Mouse (Mus musculus): ENCODE results near the gene Sun1. TPM values are rescaled to one million over a fixed set of nuclear protein-coding genes. Genes with fewer than 3 reads are reported as not detected.

Gene Sun1
- total and polyA plus RNA-seq, 2 experiments from 2014 or later, result 35.3 to 75.0 TPM

- Histone ChIP-seq H3K4me3 (ENCODE audit: low read depth, low read length) (no peak overlapping the region), H3K27ac (ENCODE audit: low read depth, low read length) (no peak overlapping the region), H3K27me3 (ENCODE audit: insufficient read depth, low read length) (no peaks in the 10 kb centered on the region), H3K9me3 (ENCODE audit: low read length) (no peaks in the 10 kb centered on the region), H3K4me1 (ENCODE audit: insufficient read depth, low read length) (no peaks in the 10 kb centered on the region), H3K9ac (replicated peaks; ENCODE audit: low read length, poor library complexity, severe bottlenecking) (no peak overlapping the region), H3K36me3 (ENCODE audit: insufficient read depth, low read length) (peaks cover 34% of the 10 kb centered on the region), H3K4me2 (ENCODE audit: low read depth, low read length, poor library complexity, severe bottlenecking) (no peak overlapping the region)
- TF ChIP-seq CTCF (IDR thresholded peaks at IDR 0.05), result no peak
- WGBS, result 82% methylated on average over 8 of the region's 8 CpGs
- DNase-seq (ENCODE audit: low spot score), result no peak
- ATAC-seq (ENCODE audit: low FRiP score), result no peak
These were observed 76.8 kb downstream of the Sun1 start for GRCm38 (mm10) chr5:139277287-139277686.

GRCm38 (mm10) chr5:139281373-139282112 is 81.1 kb downstream of the Sun1 start:
- no peak overlapping the region for H3K27ac ChIP-seq (ENCODE audit: low read depth, low read length)
- no peaks in the 10 kb centered on the region for H3K4me1 ChIP-seq (ENCODE audit: insufficient read depth, low read length)
- no peaks in the 10 kb centered on the region for H3K27me3 ChIP-seq (ENCODE audit: insufficient read depth, low read length)
- 61% methylated on average over 9 of the region's 11 CpGs for WGBS
- peaks cover 26% of the 10 kb centered on the region for H3K36me3 ChIP-seq (ENCODE audit: insufficient read depth, low read length)
- TF ChIP-seq CTCF (IDR thresholded peaks at IDR 0.05), result no peak
- H3K4me2 ChIP-seq (ENCODE audit: low read depth, low read length, poor library complexity, severe bottlenecking), result no peak overlapping the region
- H3K9ac ChIP-seq (replicated peaks; ENCODE audit: low read length, poor library complexity, severe bottlenecking), result no peak overlapping the region
- no peak; the same call in 1 of the 2 replicates for ATAC-seq (ENCODE audit: low FRiP score)
- DNase-seq (ENCODE audit: low spot score), result peak; percentile 26
- no peaks in the 10 kb centered on the region for H3K9me3 ChIP-seq (ENCODE audit: low read length)
- H3K4me3 ChIP-seq (ENCODE audit: low read depth, low read length), result no peak overlapping the region

DNA sequence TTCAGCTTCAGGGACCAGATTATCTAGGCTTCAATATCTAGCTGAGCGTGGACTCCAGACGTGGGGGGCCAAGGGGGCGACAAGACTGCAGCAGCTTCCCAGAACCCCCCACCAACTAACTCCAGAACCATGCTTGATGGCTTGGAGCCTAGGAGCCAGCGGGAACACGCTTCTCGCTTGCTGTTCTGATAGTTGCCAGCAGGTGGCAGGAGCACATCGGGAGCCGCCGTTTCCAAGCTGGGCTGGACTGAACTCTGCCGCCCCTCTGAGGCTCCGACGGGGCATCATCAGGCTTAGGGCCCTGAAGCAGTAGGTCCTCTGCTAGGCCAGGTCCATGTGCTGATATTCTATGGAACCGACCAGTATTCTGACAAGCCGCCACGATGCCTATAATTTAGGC is 81.8 kb downstream of the Sun1 start:
- Histone ChIP-seq H3K4me3 (ENCODE audit: low read depth, low read length) (no peak overlapping the region), H3K4me1 (ENCODE audit: insufficient read depth, low read length) (no peaks in the 10 kb centered on the region), H3K4me2 (ENCODE audit: low read depth, low read length, poor library complexity, severe bottlenecking) (no peak overlapping the region), H3K36me3 (ENCODE audit: insufficient read depth, low read length) (peaks cover 26% of the 10 kb centered on the region), H3K9me3 (ENCODE audit: low read length) (no peaks in the 10 kb centered on the region), H3K27ac (ENCODE audit: low read depth, low read length) (no peak overlapping the region), H3K9ac (replicated peaks; ENCODE audit: low read length, poor library complexity, severe bottlenecking) (no peak overlapping the region), H3K27me3 (ENCODE audit: insufficient read depth, low read length) (no peaks in the 10 kb centered on the region)
- 5% methylated on average over 15 of the region's 15 CpGs for WGBS
- DNase-seq (ENCODE audit: low spot score) (peak; percentile 83), ATAC-seq (ENCODE audit: low FRiP score) (peak; percentile 38; the same call in 1 of the 2 replicates)
- peak; percentile 99 for TF ChIP-seq CTCF (IDR thresholded peaks at IDR 0.05)

GRCm38 (mm10) chr5:139283460-139284180 is 83.2 kb downstream of the Sun1 start:
- Histone ChIP-seq H3K36me3 (ENCODE audit: insufficient read depth, low read length) (peaks cover 26% of the 10 kb centered on the region), H3K4me1 (ENCODE audit: insufficient read depth, low read length) (no peaks in the 10 kb centered on the region), H3K9me3 (ENCODE audit: low read length) (no peaks in the 10 kb centered on the region), H3K4me2 (ENCODE audit: low read depth, low read length, poor library complexity, severe bottlenecking) (no peak overlapping the region), H3K4me3 (ENCODE audit: low read depth, low read length) (no peak overlapping the region), H3K9ac (replicated peaks; ENCODE audit: low read length, poor library complexity, severe bottlenecking) (no peak overlapping the region), H3K27ac (ENCODE audit: low read depth, low read length) (no peak overlapping the region), H3K27me3 (ENCODE audit: insufficient read depth, low read length) (no peaks in the 10 kb centered on the region)
- ATAC-seq (ENCODE audit: low FRiP score), result no peak
- TF ChIP-seq CTCF (IDR thresholded peaks at IDR 0.05), result no peak
- 93% methylated on average over 14 of the region's 14 CpGs for WGBS
- DNase-seq (ENCODE audit: low spot score), result no peak

DNA sequence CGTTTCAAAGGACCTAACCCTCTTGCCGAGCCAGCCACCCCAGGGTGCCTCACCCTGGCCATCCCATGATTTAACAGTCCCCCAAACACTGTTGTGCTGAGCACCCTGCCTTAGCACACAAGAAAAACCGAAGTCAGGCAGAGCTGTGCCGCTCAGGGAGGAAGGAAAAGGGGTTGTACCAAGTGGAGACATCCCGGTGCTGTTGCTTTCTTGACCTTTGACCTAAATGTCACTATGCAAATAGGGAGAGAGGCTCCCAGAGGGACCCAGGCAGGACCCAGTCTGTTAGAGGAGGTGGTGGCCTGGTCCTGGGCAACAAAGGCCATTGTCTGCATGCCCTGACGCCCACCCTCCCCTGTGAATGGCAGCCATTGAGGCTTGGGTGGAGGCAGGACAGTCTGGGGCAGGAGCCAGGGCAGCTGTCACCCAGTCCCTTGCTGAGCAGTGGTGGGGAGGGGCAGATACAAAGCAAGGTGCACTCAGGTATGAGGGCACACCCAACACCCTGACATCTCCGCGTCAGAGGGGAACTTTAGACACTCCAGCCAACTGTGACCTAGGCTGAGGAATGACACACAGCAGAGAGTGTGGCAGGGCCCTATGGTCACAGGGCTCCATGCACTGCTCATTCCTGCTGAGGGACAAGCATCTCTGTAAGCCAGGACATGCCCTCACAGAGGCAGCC is 85.1 kb downstream of the Sun1 start:
- Histone ChIP-seq H3K27ac (ENCODE audit: low read depth, low read length) (no peak overlapping the region), H3K4me1 (ENCODE audit: insufficient read depth, low read length) (no peaks in the 10 kb centered on the region), H3K9ac (replicated peaks; ENCODE audit: low read length, poor library complexity, severe bottlenecking) (no peak overlapping the region), H3K27me3 (ENCODE audit: insufficient read depth, low read length) (no peaks in the 10 kb centered on the region), H3K4me3 (ENCODE audit: low read depth, low read length) (no peak overlapping the region), H3K4me2 (ENCODE audit: low read depth, low read length, poor library complexity, severe bottlenecking) (no peak overlapping the region), H3K36me3 (ENCODE audit: insufficient read depth, low read length) (peaks cover 14% of the 10 kb centered on the region; the same call in 1 of the 2 replicates), H3K9me3 (ENCODE audit: low read length) (no peaks in the 10 kb centered on the region)
- no peak for ATAC-seq (ENCODE audit: low FRiP score)
- 62% methylated on average over 8 of the region's 8 CpGs for WGBS
- no peak for TF ChIP-seq CTCF (IDR thresholded peaks at IDR 0.05)
- DNase-seq (ENCODE audit: low spot score), result no peak

Data from midbrain, postnatal 0 days (tissue).